Mouse (Mus musculus): Measurements from ENCODE around the gene Ift172. TPM values are rescaled to one million over a fixed set of nuclear protein-coding genes. Genes with fewer than 3 reads are reported as not detected.

Ift172 gene
- total and polyA plus RNA-seq, 3 experiments, result 15.3 to 21.8 TPM; not detected in 1

GRCm38 (mm10) chr5:31295606-31296141, 4.8 kb upstream of the Ift172 start, which contains the start of gene Fndc4:
Gene Fndc4, minus strand, starts transcription at chr5:31296080.
- Histone ChIP-seq H3K79me2 (ENCODE audit: control insufficient read depth, insufficient read depth, low read length, poor library complexity) (no peaks in the 10 kb centered on the region), H3K36me3 (ENCODE audit: control insufficient read depth in 1 of 2, insufficient read depth in 2 of 2, low read length in 2 of 2) (peaks cover 0 to 13% of the 10 kb centered on the region in 2 experiments; a peak in 2 of 4 replicates), H3K9me3 (replicated peaks; ENCODE audit: insufficient read depth, low read length) (no peaks in the 10 kb centered on the region), H3K27me3 (ENCODE audit: control insufficient read depth in 1 of 2, insufficient read depth in 2 of 2, low read length in 2 of 2) (peaks cover 2 to 6% of the 10 kb centered on the region in 2 experiments), H3K9ac (ENCODE audit: control insufficient read depth, low read depth, low read length, poor library complexity, severe bottlenecking) (no peak within 1 kb of the TSS), H3K27ac (ENCODE audit: control insufficient read depth, low read depth, low read length) (no peak within 1 kb of the TSS), H3K4me3 (ENCODE audit: control insufficient read depth in 1 of 2, insufficient read depth in 1 of 2, low read depth in 2 of 2, low read length in 2 of 2) (no peak within 1 kb of the TSS), H3K4me1 (ENCODE audit: control insufficient read depth in 1 of 2, insufficient read depth in 2 of 2, low read length in 2 of 2) (peaks cover 5 to 14% of the 10 kb centered on the region in 2 experiments)
- TF ChIP-seq MAX (IDR thresholded peaks at IDR 0.05; ENCODE audit: low read length) (no peak), ETS1 (IDR thresholded peaks at IDR 0.05; ENCODE audit: low read depth, low read length) (no peak), USF1 (IDR thresholded peaks at IDR 0.05; ENCODE audit: low read depth, low read length) (no peak), GABPA (IDR thresholded peaks at IDR 0.05; ENCODE audit: low read depth, low read length) (no peak), POLR2AphosphoS5 (IDR thresholded peaks at IDR 0.05; ENCODE audit: borderline replicate concordance, low read depth, low read length) (no peak), TCF12 (IDR thresholded peaks at IDR 0.05; ENCODE audit: low read depth, low read length) (no peak), ZMIZ1 (IDR thresholded peaks at IDR 0.05; ENCODE audit: low read depth, low read length) (no peak), ELF1 (IDR thresholded peaks at IDR 0.05; ENCODE audit: low read depth, low read length) (no peak), BHLHE40 (IDR thresholded peaks at IDR 0.05; ENCODE audit: borderline replicate concordance, low read depth, low read length) (no peak), TBP (IDR thresholded peaks at IDR 0.05; ENCODE audit: low read depth, low read length) (no peak), ZKSCAN1 (IDR thresholded peaks at IDR 0.05; ENCODE audit: low read depth, low read length) (no peak), SIN3A (IDR thresholded peaks at IDR 0.05; ENCODE audit: low read length) (no peak), MEF2A (IDR thresholded peaks at IDR 0.05; ENCODE audit: extremely low read depth, insufficient replicate concordance, low read depth, low read length, poor library complexity, severe bottlenecking) (no peak), UBTF (IDR thresholded peaks at IDR 0.05; ENCODE audit: borderline replicate concordance, insufficient read depth, low read depth, low read length) (no peak), SMC3 (IDR thresholded peaks at IDR 0.05; ENCODE audit: low read depth, low read length) (no peak), MYC (IDR thresholded peaks at IDR 0.05; ENCODE audit: low read depth, low read length) (no peak)
- DNase-seq (ENCODE audit: low read depth, low spot score), result no peak

GRCm38 (mm10) chr5:31294964-31295605, 4.2 kb upstream of the Ift172 start:
- Histone ChIP-seq H3K9me3 (replicated peaks; ENCODE audit: insufficient read depth, low read length) (no peaks in the 10 kb centered on the region), H3K4me3 (ENCODE audit: control insufficient read depth in 1 of 2, insufficient read depth in 1 of 2, low read depth in 2 of 2, low read length in 2 of 2) (no peak overlapping the region), H3K4me1 (ENCODE audit: control insufficient read depth in 1 of 2, insufficient read depth in 2 of 2, low read length in 2 of 2) (peaks cover 6 to 17% of the 10 kb centered on the region in 2 experiments), H3K36me3 (ENCODE audit: control insufficient read depth in 1 of 2, insufficient read depth in 2 of 2, low read length in 2 of 2) (peaks cover 0 to 15% of the 10 kb centered on the region in 2 experiments; a peak in 2 of 4 replicates), H3K27me3 (ENCODE audit: control insufficient read depth in 1 of 2, insufficient read depth in 2 of 2, low read length in 2 of 2) (peaks cover 2 to 6% of the 10 kb centered on the region in 2 experiments), H3K9ac (ENCODE audit: control insufficient read depth, low read depth, low read length, poor library complexity, severe bottlenecking) (no peak overlapping the region), H3K79me2 (ENCODE audit: control insufficient read depth, insufficient read depth, low read length, poor library complexity) (no peaks in the 10 kb centered on the region), H3K27ac (ENCODE audit: control insufficient read depth, low read depth, low read length) (no peak overlapping the region)
- TF ChIP-seq RCOR1 (IDR thresholded peaks at IDR 0.05; ENCODE audit: low read depth, low read length) (no peak), ZMIZ1 (IDR thresholded peaks at IDR 0.05; ENCODE audit: low read depth, low read length) (no peak), RAD21 (IDR thresholded peaks at IDR 0.05; ENCODE audit: low read depth, low read length) (no peak), JUND (IDR thresholded peaks at IDR 0.05; ENCODE audit: low read depth, low read length) (no peak), USF2 (IDR thresholded peaks at IDR 0.05; ENCODE audit: borderline replicate concordance in 1 of 2, insufficient read depth in 1 of 2, low read depth in 1 of 2, low read length in 2 of 2) (no peak), MAX (IDR thresholded peaks at IDR 0.05; ENCODE audit: low read length) (no peak), TCF12 (IDR thresholded peaks at IDR 0.05; ENCODE audit: low read depth, low read length) (no peak), BHLHE40 (IDR thresholded peaks at IDR 0.05; ENCODE audit: borderline replicate concordance, low read depth, low read length) (no peak), MYB (IDR thresholded peaks at IDR 0.05; ENCODE audit: low read depth, low read length) (no peak), POLR2A (IDR thresholded peaks at IDR 0.05; ENCODE audit: control insufficient read depth in 1 of 2, insufficient read depth in 1 of 2, low read depth in 1 of 2, low read length in 2 of 2, poor library complexity in 1 of 2) (no peak), GATA1 (IDR thresholded peaks at IDR 0.05; ENCODE audit: low read depth, low read length) (no peak), MXI1 (IDR thresholded peaks at IDR 0.05; ENCODE audit: low read depth, low read length) (no peak), MEF2A (IDR thresholded peaks at IDR 0.05; ENCODE audit: extremely low read depth, insufficient replicate concordance, low read depth, low read length, poor library complexity, severe bottlenecking) (no peak), POLR2AphosphoS2 (IDR thresholded peaks at IDR 0.05; ENCODE audit: low read length) (no peak), MAFK (IDR thresholded peaks at IDR 0.05; ENCODE audit: borderline replicate concordance, low read depth, low read length) (no peak)
- no peak for DNase-seq (ENCODE audit: low read depth, low spot score)
